Mouse (Mus musculus): ENCODE measurements around the gene Cfap77.

GRCm38 (mm10) chr2:29031951-29032350 lies 22.9 kb downstream of the Cfap77 start:
- TF ChIP-seq USF1 (IDR thresholded peaks at IDR 0.05; ENCODE audit: low read depth), result no peak
- no peak for TF ChIP-seq CTCF (IDR thresholded peaks at IDR 0.05; ENCODE audit: control insufficient read depth, insufficient read depth, insufficient read length)
- no peak for TF ChIP-seq MYOG (IDR thresholded peaks at IDR 0.05; ENCODE audit: control insufficient read depth, extremely low read depth, insufficient read length)
- TF ChIP-seq CEBPB (IDR thresholded peaks at IDR 0.05; ENCODE audit: low read depth), result no peak
- no peak for TF ChIP-seq MYOD1 (IDR thresholded peaks at IDR 0.05; ENCODE audit: control insufficient read depth, insufficient read length, low read depth)
